Mouse (Mus musculus): ENCODE data around the gene Cbs.
"Not testable (repeated sequence)": the region's sequence is repeated elsewhere in the genome, so short reads cannot be mapped to it uniquely, and the experiment has no call there.

The Cbs gene

DNA sequence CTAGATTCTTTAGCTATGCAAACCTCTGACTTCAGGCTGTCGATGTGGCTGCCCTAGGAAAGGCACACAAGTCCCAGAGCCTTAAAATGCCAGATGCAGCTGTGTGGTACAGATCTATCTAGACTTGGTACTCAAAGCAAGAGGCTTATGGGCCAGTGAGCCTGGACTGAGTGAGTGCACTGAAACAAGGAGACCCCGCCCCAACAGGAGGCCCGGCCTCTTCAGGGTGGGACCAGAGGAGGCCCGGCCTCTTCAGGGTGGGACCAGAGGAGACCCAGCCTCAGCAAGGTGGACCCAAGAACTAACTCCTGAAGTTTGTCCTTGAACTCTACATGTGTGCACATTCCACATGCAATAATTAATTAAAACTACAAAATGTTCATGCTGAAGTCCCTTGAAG is 5.9 kb upstream of the Cbs start:
- no peak for DNase-seq

DNA sequence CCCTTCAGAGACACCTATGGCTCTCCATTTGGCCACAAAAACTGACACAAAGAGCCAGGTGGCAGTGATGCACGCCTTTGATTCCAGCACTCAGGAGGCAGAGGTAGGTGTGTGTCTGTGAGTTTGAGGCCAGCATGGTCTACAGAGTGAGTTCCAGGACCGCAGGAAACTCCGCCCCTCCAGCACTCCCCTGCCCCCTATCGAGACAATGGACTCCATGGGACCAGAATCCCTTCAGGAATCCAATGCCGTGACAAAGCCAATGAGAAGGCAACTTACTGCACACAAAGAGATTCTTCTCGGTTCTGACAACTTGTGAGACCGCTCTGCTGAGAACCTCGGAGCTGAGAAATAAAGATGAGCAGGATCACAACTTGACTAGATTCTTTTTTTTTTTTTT is 5.3 kb upstream of the Cbs start:
- no peak for DNase-seq

- DNase-seq: no peak
Measured at GRCm38 (mm10) chr17:31639651-31640050, 2.6 kb upstream of the Cbs start.

- DNase-seq: peak; percentile 78
Measured at GRCm38 (mm10) chr17:31637866-31638570, 980 bp upstream of the Cbs start.

- no peak for DNase-seq
Measured at GRCm38 (mm10) chr17:31636277-31636941, 629 bp downstream of the Cbs start.

DNA sequence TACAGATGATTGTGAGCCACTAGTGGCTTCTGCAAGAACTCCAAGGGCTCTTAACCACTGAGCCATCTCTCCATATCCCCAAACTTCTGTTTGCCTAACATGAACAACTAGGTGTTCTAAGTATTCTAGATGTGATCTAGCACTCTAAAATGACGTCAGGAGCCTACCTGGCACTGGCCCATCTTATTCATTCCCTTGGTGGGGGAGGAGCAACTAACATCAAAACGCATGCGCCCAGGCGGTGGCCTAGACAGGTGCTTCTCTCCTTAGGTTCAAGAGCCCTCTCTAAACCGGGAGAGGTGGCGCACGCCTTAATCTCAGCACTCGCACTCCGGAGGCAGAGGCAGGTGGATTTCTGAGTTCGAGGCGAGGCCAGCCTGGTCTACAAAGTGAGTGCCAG is 1.3 kb downstream of the Cbs start:
- DNase-seq: no peak

DNA sequence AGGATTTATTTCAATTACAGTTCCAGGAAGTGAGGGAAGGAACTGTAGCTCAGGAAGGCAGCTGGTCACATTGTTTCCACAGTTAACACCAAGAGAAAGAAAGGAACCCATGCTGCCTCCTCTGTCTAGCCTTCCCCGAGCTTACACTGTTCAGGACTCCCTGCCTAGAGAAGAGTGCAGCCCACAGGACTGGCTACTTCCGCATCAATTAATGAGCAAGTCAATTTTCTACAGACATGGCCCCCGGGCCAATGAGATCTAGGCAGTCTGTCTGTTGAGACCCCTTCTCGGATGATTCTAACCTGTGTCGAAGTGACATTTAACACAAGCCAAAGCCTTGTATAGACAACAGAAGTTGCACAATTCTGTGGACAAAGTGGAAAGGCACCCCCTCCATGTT is 2.1 kb downstream of the Cbs start:
- no peak for DNase-seq

DNA sequence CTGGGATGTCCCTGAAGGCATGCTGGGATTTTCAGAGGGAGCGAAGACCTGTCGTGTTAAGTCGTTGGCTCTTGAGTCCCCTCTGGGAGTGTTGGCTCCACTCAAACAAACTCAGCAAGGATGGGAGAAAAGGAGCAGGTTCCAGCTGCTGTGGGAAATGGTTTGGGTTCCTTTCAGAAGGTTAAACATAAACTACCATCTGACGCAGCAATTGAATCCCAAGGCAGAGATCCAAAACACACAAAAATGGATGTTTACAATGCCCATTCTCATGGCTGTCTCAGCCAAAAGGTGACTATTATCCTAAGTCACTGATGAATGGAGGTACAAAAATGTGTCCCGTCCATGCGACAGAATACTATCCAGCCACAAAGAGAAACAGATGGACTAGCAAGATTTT is 4.0 kb downstream of the Cbs start:
- DNase-seq: no peak

GRCm38 (mm10) chr17:31631081-31631800 is 5.8 kb downstream of the Cbs start:
- DNase-seq: no peak

- DNase-seq: no peak
Measured at GRCm38 (mm10) chr17:31627961-31628360, 9.1 kb downstream of the Cbs start.

GRCm38 (mm10) chr17:31623101-31623500 is 13.9 kb downstream of the Cbs start:
- DNase-seq: no peak

- DNase-seq: peak; percentile 40
Measured at GRCm38 (mm10) chr17:31613086-31613755, 23.8 kb downstream of the Cbs start.

GRCm38 (mm10) chr17:31609895-31610294 is 27.1 kb downstream of the Cbs start:
- DNase-seq: no peak

DNA sequence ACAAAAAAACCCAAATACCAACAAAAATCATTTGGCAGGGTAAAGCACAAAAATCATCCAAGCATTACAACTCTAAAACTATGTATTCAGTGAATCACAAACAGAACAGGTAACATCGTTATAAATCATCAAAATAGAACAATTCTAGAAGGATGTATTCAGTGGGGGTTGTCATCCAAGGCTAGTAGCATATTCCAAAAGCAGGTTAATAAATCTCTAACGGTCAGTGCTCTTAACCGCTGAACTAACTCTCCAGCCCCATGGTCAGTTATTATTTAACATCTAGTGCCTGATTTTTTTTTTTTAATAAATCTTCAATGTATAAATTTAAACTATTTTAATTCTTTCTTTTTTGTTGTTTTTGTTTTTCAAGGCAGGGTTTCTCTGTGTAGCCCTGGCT is 27.9 kb downstream of the Cbs start:
- not testable (repeated sequence) for DNase-seq

DNA sequence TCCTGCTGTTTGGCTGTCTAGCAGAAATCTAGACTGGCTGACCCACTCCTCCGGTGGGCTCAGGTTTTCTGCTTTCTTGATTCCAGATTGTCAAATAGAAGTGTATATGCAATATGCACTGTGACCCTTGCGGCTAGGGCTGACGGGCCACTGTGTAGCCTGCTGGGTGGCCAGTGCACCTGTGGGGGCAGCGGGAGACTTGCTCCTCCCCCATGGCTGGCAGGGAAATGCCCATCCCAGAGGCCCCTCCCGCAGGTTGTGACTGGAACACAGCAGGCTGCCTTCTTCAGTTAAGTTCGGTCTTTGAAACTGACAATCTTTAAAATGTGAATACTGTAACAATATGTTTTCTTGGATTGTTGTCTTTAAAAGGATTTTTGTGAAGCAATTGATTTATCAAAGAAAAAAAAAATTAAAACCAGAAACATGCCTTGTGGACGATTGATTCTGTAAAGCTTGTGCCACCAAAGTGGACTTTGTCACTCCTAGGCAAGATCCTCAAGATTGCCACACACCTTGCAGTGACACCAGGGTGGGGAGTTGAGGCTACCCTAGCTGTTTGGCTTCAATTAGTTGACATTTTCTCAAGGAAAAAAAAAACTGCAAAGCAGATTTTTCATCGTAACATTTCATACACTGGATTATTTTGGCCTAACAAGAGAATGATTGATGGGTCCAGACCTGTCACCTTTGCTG is 29.6 kb downstream of the Cbs start:
- DNase-seq: no peak

GRCm38 (mm10) chr17:31606424-31606823 is 30.6 kb downstream of the Cbs start:
- peak; percentile 17 for DNase-seq

DNA sequence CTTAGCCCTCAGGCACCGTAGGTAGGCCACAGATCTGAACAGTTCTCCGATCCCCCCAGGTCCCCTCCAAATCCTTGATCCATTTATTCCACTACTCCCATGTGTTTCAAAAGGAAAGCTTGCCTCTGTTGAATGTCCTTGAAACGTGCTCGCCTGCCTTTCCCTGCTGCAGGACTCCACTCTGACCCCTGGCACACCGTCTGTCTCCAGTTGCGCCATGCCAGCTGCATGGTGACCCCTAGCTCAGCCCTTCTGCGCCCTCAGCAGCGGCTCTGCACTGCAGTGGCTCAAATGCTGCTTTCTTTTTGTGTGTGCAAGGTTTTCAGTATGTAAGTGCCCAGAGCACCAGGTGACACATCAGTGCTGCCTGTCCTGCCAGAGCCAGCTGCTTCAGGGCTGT is 38.4 kb downstream of the Cbs start:
- no peak for DNase-seq

GRCm38 (mm10) chr17:31597957-31598356 is 39.1 kb downstream of the Cbs start:
- DNase-seq: no peak

- no peak for DNase-seq
Measured at GRCm38 (mm10) chr17:31595077-31595476, 42.0 kb downstream of the Cbs start.

DNA sequence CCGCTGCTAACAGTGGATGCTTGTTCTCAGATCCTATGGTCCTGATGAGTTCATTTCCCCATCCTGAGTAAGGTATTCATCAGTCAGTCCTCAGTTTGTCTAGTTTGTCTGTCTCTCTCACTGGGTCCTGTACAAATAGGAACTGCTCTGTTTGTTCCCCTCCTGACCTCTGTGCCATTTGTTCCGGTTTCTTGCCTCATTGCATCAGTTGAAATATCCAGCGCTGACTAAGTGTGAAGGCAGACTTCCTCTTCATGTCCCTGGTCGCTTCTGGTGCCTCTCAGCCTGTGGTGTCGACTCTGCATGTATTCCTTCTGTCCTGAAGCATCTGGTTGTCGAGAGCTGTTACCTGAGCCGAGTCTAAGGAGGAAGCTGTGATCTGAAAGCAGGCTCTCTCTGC is 42.4 kb downstream of the Cbs start:
- DNase-seq: no peak

DNA sequence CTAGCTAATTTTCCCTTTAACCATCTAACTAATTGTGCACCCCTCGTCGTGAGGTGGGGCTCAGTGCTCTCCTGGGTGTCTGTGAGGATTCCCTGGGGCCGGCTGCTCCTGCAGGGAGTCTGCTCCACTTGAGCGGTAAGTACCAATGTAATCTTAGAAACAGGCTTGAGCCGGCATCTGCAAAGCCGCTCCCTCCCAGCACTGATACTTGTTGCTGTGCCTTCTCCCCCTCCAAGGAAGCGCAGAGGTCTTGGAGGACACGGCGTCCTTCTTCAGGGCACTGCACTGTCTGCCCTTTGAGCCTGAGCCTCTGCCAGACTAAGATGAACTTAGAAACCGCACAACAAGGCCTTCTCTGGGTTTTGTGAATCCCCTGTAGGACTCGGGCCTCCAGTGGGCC is 46.2 kb downstream of the Cbs start:
- no peak for DNase-seq

DNA sequence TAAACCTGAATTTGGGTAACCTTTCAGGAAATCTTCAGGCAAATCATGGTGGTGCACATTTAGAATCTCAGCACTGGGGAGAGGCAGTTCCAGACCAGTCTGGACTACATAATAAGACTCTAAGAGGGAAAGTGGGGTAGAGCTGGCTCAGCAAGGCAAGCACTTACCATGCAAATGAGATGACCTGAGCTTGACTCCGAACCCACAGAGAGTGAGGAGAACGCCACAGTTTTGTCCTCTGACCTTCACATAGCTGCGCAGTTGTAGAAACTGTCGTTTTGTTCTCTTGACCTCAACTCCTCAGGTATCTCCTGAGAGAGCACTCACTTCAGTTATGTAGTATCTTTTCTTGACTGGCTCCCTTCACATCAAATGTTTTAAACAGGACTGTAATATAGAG is 48.3 kb downstream of the Cbs start:
- no peak for DNase-seq

- DNase-seq: no peak
Measured at GRCm38 (mm10) chr17:31588115-31588514, 48.9 kb downstream of the Cbs start.
